Mouse (Mus musculus): ENCODE data around the gene Ehd1. TPM values are rescaled to one million over a fixed set of nuclear protein-coding genes. Genes with fewer than 3 reads are reported as not detected.

Gene Ehd1
- total and polyA plus RNA-seq, 3 experiments = 129 to 470 (median 133) TPM

Small RNA genes lying within 50 kb of the gene (microRNA-seq; reads per million reads assigned to microRNA genes)
- 25.9 to 36.8 reads per million in 2 experiments for gene Mir192
- gene Mir194-2 = 36.0 to 47.6 reads per million in 2 experiments
- gene Mir6989 = 0.88 to 1.2 reads per million in 2 experiments

Other genes starting within 250 kb of the Ehd1 start
- 10 to 100 TPM; 54.1 to 71.3 TPM for gene Syvn1, start 230.1 kb upstream of the Ehd1 start, total RNA-seq (2021)
- 87.3 and 114 TPM in 2 replicates for gene Syvn1, start 230.1 kb upstream of the Ehd1 start, polyA plus RNA-seq (2012; rRNA removed)
- 10 to 100 TPM; 64.8 to 67.5 TPM for gene Mrpl49, start 218.9 kb upstream of the Ehd1 start, total RNA-seq (2021)
- gene Mrpl49, start 218.9 kb upstream of the Ehd1 start, polyA plus RNA-seq (2012; rRNA removed) = 15.8 and 17.0 TPM in 2 replicates
- gene Fau, start 218.9 kb upstream of the Ehd1 start, total RNA-seq (2021) = 1,000 to 10,000 TPM; 1,141 to 1,229 TPM
- 984 and 1,350 TPM in 2 replicates for gene Fau, start 218.9 kb upstream of the Ehd1 start, polyA plus RNA-seq (2012; rRNA removed)
- gene Znhit2, start 215.5 kb upstream of the Ehd1 start, total RNA-seq (2021) = 10 to 100 TPM; 24.7 to 37.5 TPM
- 134 and 152 TPM in 2 replicates for gene Znhit2, start 215.5 kb upstream of the Ehd1 start, polyA plus RNA-seq (2012; rRNA removed)
- 10 to 100 TPM; 22.0 to 48.3 TPM for gene Tm7sf2, start 208.4 kb upstream of the Ehd1 start, total RNA-seq (2021)
- gene Tm7sf2, start 208.4 kb upstream of the Ehd1 start, polyA plus RNA-seq (2012; rRNA removed) = 91.9 and 126 TPM in 2 replicates
- 10 to 100 TPM; 57.1 to 60.0 TPM for gene Vps51, start 199.5 kb upstream of the Ehd1 start, total RNA-seq (2021)
- 64.4 and 66.3 TPM in 2 replicates for gene Vps51, start 199.5 kb upstream of the Ehd1 start, polyA plus RNA-seq (2012; rRNA removed)
- gene Tmem262, start 196.7 kb upstream of the Ehd1 start, total RNA-seq (2021) = not detected
- 1.0 TPM in 1 of 2 replicates, not detected in the other for gene Tmem262, start 196.7 kb upstream of the Ehd1 start, polyA plus RNA-seq (2012; rRNA removed)
- not detected for gene Gm28374, start 194.5 kb upstream of the Ehd1 start, total RNA-seq (2021)
- gene Gm28374, start 194.5 kb upstream of the Ehd1 start, polyA plus RNA-seq (2012; rRNA removed) = 0.38 and 0.64 TPM in 2 replicates
- 10 to 100 TPM; 38.9 to 43.5 TPM for gene Zfpl1, start 191.8 kb upstream of the Ehd1 start, total RNA-seq (2021)
- gene Zfpl1, start 191.8 kb upstream of the Ehd1 start, polyA plus RNA-seq (2012; rRNA removed) = 91.2 and 122 TPM in 2 replicates
- under 1 TPM; 0.73 to 0.98 TPM for gene Cdca5, start 191.7 kb upstream of the Ehd1 start, total RNA-seq (2021)
- gene Cdca5, start 191.7 kb upstream of the Ehd1 start, polyA plus RNA-seq (2012; rRNA removed) = 0.32 and 0.80 TPM in 2 replicates
- not detected for gene AC131692.1, start 182.3 kb upstream of the Ehd1 start, total RNA-seq (2021)
- gene AC131692.1, start 182.3 kb upstream of the Ehd1 start, polyA plus RNA-seq (2012; rRNA removed) = not detected in 2 replicates
- gene Naaladl1, start 170.9 kb upstream of the Ehd1 start, total RNA-seq (2021) = not detected
- 0.09 and 0.13 TPM in 2 replicates for gene Naaladl1, start 170.9 kb upstream of the Ehd1 start, polyA plus RNA-seq (2012; rRNA removed)
- gene Sac3d1, start 158.1 kb upstream of the Ehd1 start, total RNA-seq (2021) = 10 to 100 TPM; 15.7 to 16.5 TPM
- gene Sac3d1, start 158.1 kb upstream of the Ehd1 start, polyA plus RNA-seq (2012; rRNA removed) = 92.6 and 97.2 TPM in 2 replicates
- gene Snx15, start 148.4 kb upstream of the Ehd1 start, total RNA-seq (2021) = 10 to 100 TPM; 27.0 to 28.2 TPM
- 76.8 and 81.1 TPM in 2 replicates for gene Snx15, start 148.4 kb upstream of the Ehd1 start, polyA plus RNA-seq (2012; rRNA removed)
- 1 to 10 TPM; 1.8 to 2.6 TPM for gene Batf2, start 135.7 kb upstream of the Ehd1 start, total RNA-seq (2021)
- gene Batf2, start 135.7 kb upstream of the Ehd1 start, polyA plus RNA-seq (2012; rRNA removed) = 5.0 and 6.6 TPM in 2 replicates
- gene Arl2, start 135.2 kb upstream of the Ehd1 start, total RNA-seq (2021) = 10 to 100 TPM; 84.1 to 96.5 TPM
- 313 and 329 TPM in 2 replicates for gene Arl2, start 135.2 kb upstream of the Ehd1 start, polyA plus RNA-seq (2012; rRNA removed)
- 1 to 10 TPM; 2.4 to 4.1 TPM for gene Majin, start 92.3 kb upstream of the Ehd1 start, total RNA-seq (2021)
- gene Majin, start 92.3 kb upstream of the Ehd1 start, polyA plus RNA-seq (2012; rRNA removed) = 0.56 and 0.72 TPM in 2 replicates
- 10 to 100 TPM; 18.7 to 23.7 TPM for gene Gpha2, start 50.3 kb upstream of the Ehd1 start, total RNA-seq (2021)
- gene Gpha2, start 50.3 kb upstream of the Ehd1 start, polyA plus RNA-seq (2012; rRNA removed) = 237 and 302 TPM in 2 replicates
- gene Ppp2r5b, start 40.9 kb upstream of the Ehd1 start, total RNA-seq (2021) = 100 to 1,000 TPM in 1 of 2 experiments, 10 to 100 TPM in 1; 87.1 to 123 TPM
- 247 and 266 TPM in 2 replicates for gene Ppp2r5b, start 40.9 kb upstream of the Ehd1 start, polyA plus RNA-seq (2012; rRNA removed)
- gene Atg2a, start 35.1 kb upstream of the Ehd1 start, total RNA-seq (2021) = 10 to 100 TPM; 31.0 to 36.0 TPM
- 105 and 108 TPM in 2 replicates for gene Atg2a, start 35.1 kb upstream of the Ehd1 start, polyA plus RNA-seq (2012; rRNA removed)
- gene Cdc42bpg, start 29.7 kb downstream of the Ehd1 start, total RNA-seq (2021) = 10 to 100 TPM; 14.4 to 24.6 TPM
- 23.7 and 26.6 TPM in 2 replicates for gene Cdc42bpg, start 29.7 kb downstream of the Ehd1 start, polyA plus RNA-seq (2012; rRNA removed)
- gene Men1, start 58.3 kb downstream of the Ehd1 start, total RNA-seq (2021) = 10 to 100 TPM; 54.6 to 54.8 TPM
- gene Men1, start 58.3 kb downstream of the Ehd1 start, polyA plus RNA-seq (2012; rRNA removed) = 71.1 and 71.2 TPM in 2 replicates
- gene Map4k2, start 64.4 kb downstream of the Ehd1 start, total RNA-seq (2021) = 10 to 100 TPM; 36.1 to 38.5 TPM
- 150 and 161 TPM in 2 replicates for gene Map4k2, start 64.4 kb downstream of the Ehd1 start, polyA plus RNA-seq (2012; rRNA removed)
- 100 to 1,000 TPM; 141 to 286 TPM for gene Sf1, start 87.0 kb downstream of the Ehd1 start, total RNA-seq (2021)
- 346 and 350 TPM in 2 replicates for gene Sf1, start 87.0 kb downstream of the Ehd1 start, polyA plus RNA-seq (2012; rRNA removed)
- gene Pygm, start 107.7 kb downstream of the Ehd1 start, total RNA-seq (2021) = 10 to 100 TPM; 48.3 to 94.0 TPM
- 97.8 and 115 TPM in 2 replicates for gene Pygm, start 107.7 kb downstream of the Ehd1 start, polyA plus RNA-seq (2012; rRNA removed)
- gene Rasgrp2, start 122.6 kb downstream of the Ehd1 start, total RNA-seq (2021) = 10 to 100 TPM; 31.4 to 37.0 TPM
- gene Rasgrp2, start 122.6 kb downstream of the Ehd1 start, polyA plus RNA-seq (2012; rRNA removed) = 79.6 and 84.5 TPM in 2 replicates
- gene Nrxn2, start 142.0 kb downstream of the Ehd1 start, total RNA-seq (2021) = 10 to 100 TPM; 12.1 to 14.0 TPM
- gene Nrxn2, start 142.0 kb downstream of the Ehd1 start, polyA plus RNA-seq (2012; rRNA removed) = 14.3 and 18.1 TPM in 2 replicates

Data from adrenal gland, adult 2 months (tissue).